Mouse (Mus musculus): ENCODE results near the gene Gm16253.

- TF ChIP-seq CTCF (IDR thresholded peaks at IDR 0.05; ENCODE audit: low read depth, low read length) (no peak), POLR2A (IDR thresholded peaks at IDR 0.05; ENCODE audit: extremely low read depth, insufficient read depth, low read length) (no peak)
Measured at GRCm38 (mm10) chr3:96594851-96595250, 18.1 kb downstream of the Gm16253 start.
